ENCODE assay signal across 22 mouse cellular contexts in genomic region chr9:75399069-75399468, GRCm38 (mm10). TPM values are rescaled to one million over a fixed set of nuclear protein-coding genes. Genes with fewer than 3 reads are reported as not detected.
DNase-seq lines count a peak whose midpoint lies in the region; ATAC-seq and TF ChIP-seq lines count a peak whose summit lies in the region.
"Had no signal": no experiment of that assay in that cellular context is flagged by ENCODE, and none has a peak within 500 bp of the region (broad histone marks: within the 10 kb centered on the region; RNA-seq: fewer than 3 reads in every experiment).

No protein-coding gene starts in this region.

- TF ChIP-seq CTCF in liver, adult 2 months (IDR thresholded peaks at IDR 0.05; ENCODE audit: low read depth, low read length), result 0 out of 2 replicates have a peak, but pooled peaks have one; percentile 16
- TF ChIP-seq CTCF in CH12.LX (conservative IDR thresholded peaks at IDR 0.05 in 1 of 2, IDR thresholded peaks at IDR 0.05 in 1 of 2; ENCODE audit: low read depth in 2 of 2, low read length in 2 of 2), result peak in 1 of 2 experiments; percentile 39; a peak in 2 of 4 replicates

- no peak overlapping the region for H3K4me2 ChIP-seq in liver, embryonic 11.5 days
- H3K4me2 ChIP-seq in CH12.LX (ENCODE audit: insufficient read depth, low read depth, poor library complexity, severe bottlenecking), result no peak overlapping the region
- H3K4me2 ChIP-seq: forebrain, embryonic 12.5 days; limb, embryonic 13.5 days; midbrain, embryonic 12.5 days had no signal

- no peak for TF ChIP-seq RAD21 in CH12.LX (IDR thresholded peaks at IDR 0.05; ENCODE audit: low read depth, low read length)

- in situ Hi-C loops in CH12.LX (cut with MboI; ENCODE audit: low pct_ligation_motif_present, low pct_unique_long_range_greater_than_20kb, low sequenced_read_pairs), result no loop called here

- H3K27ac ChIP-seq in liver, adult 2 months (replicated peaks; ENCODE audit: insufficient read depth, low read depth, low read length), result no peak overlapping the region
- no peak overlapping the region for H3K27ac ChIP-seq in liver, embryonic 11.5 days (ENCODE audit: low read depth, low read length)
- H3K27ac ChIP-seq in CH12.LX (ENCODE audit: insufficient read depth, low read depth), result no peak overlapping the region
- H3K27ac ChIP-seq: forebrain, embryonic 12.5 days; layer of hippocampus, adult 2 months; left cerebral cortex, adult 2 months; limb, embryonic 13.5 days; midbrain, embryonic 12.5 days had no signal

- H3K36me3 ChIP-seq in liver, adult 2 months (ENCODE audit: control insufficient read depth, insufficient read depth, low read length), result peaks cover 16% of the 10 kb centered on the region
- peaks cover 11% of the 10 kb centered on the region for H3K36me3 ChIP-seq in liver, embryonic 11.5 days (ENCODE audit: control insufficient read depth, insufficient read depth, low read length)
- H3K36me3 ChIP-seq in CH12.LX (replicated peaks in 1 of 2; ENCODE audit: control insufficient read depth in 1 of 2, insufficient read depth in 1 of 2, low read length in 1 of 2), result peaks cover 31 to 73% of the 10 kb centered on the region in 2 experiments

- H3K4me3 ChIP-seq in liver, adult 2 months (ENCODE audit: insufficient read depth, low read depth, low read length), result no peak overlapping the region
- H3K4me3 ChIP-seq in liver, embryonic 11.5 days (ENCODE audit: low read depth, low read length), result no peak overlapping the region
- no peak overlapping the region for H3K4me3 ChIP-seq in CH12.LX (replicated peaks in 1 of 3; ENCODE audit: low read depth in 2 of 3, low read length in 2 of 3, poor library complexity in 1 of 3)
- H3K4me3 ChIP-seq: forebrain, embryonic 12.5 days; layer of hippocampus, adult 2 months; left cerebral cortex, adult 2 months; limb, embryonic 13.5 days; midbrain, embryonic 12.5 days had no signal

- no peak for DNase-seq in liver, adult 2 months (ENCODE audit: extremely low read depth, low read depth, low spot score)
- no peak for DNase-seq in liver, embryonic 11.5 days (ENCODE audit: low spot score)
- peak; percentile 27 for DNase-seq in CD4-positive helper T cell, adult 2 months (ENCODE audit: low read depth, low spot score)
- DNase-seq in CH12.LX (ENCODE audit: extremely low read depth), result no peak
- peak; percentile 49 for DNase-seq in induced T-regulatory cell, adult 2 months (ENCODE audit: low read depth)
- no peak for DNase-seq in frontal cortex, postnatal 10 days (ENCODE audit: low spot score in 2 of 2)
- no peak for DNase-seq in adrenal gland, postnatal 14 days
- DNase-seq: adrenal gland, postnatal 10 days; cerebellum, postnatal 10 days; embryo, embryonic 11 days; gastrocnemius, postnatal 10 days; heart, postnatal 14 days; lung, postnatal 10 days had no signal

- peaks cover 7% of the 10 kb centered on the region; the same call in 1 of the 2 replicates for H3K4me1 ChIP-seq in liver, adult 2 months (ENCODE audit: control insufficient read depth, insufficient read depth, low read length)
- peaks cover 16% of the 10 kb centered on the region for H3K4me1 ChIP-seq in liver, embryonic 11.5 days (replicated peaks; ENCODE audit: control insufficient read depth, insufficient read depth, low read length)
- peaks cover 3 to 34% of the 10 kb centered on the region in 2 experiments for H3K4me1 ChIP-seq in CH12.LX (ENCODE audit: control insufficient read depth in 1 of 2, insufficient read depth in 2 of 2)

- no peak for ATAC-seq in liver, embryonic 11.5 days (replicated peaks; ENCODE audit: low FRiP score)
- ATAC-seq: hindbrain, embryonic 16.5 days had no signal

- H3K79me2 ChIP-seq in liver, adult 2 months (ENCODE audit: control insufficient read depth, insufficient read depth, low read length), result peaks cover 39% of the 10 kb centered on the region
- H3K79me2 ChIP-seq in CH12.LX (replicated peaks; ENCODE audit: control insufficient read depth, extremely low read depth, insufficient read depth, poor library complexity, severe bottlenecking), result peaks cover 74% of the 10 kb centered on the region

- H3K9ac ChIP-seq in liver, adult 2 months (ENCODE audit: low read depth, low read length), result no peak overlapping the region
- no peak overlapping the region for H3K9ac ChIP-seq in liver, embryonic 11.5 days (ENCODE audit: low read depth, low read length)
- H3K9ac ChIP-seq in CH12.LX (ENCODE audit: insufficient read depth, low read depth), result no peak overlapping the region
- H3K9ac ChIP-seq: forebrain, embryonic 12.5 days; limb, embryonic 13.5 days; midbrain, embryonic 12.5 days had no signal

- 93% methylated on average over 4 of the region's 4 CpGs for WGBS in liver, adult 2 months
- WGBS in liver, embryonic 11.5 days, result 91% methylated on average over 4 of the region's 4 CpGs

- no peak for TF ChIP-seq POLR2A in liver, adult 2 months (IDR thresholded peaks at IDR 0.05; ENCODE audit: extremely low read depth, insufficient read depth, low read length)
- no peak for TF ChIP-seq POLR2A in CH12.LX (IDR thresholded peaks at IDR 0.05; ENCODE audit: low read depth, low read length)

- no peaks in the 10 kb centered on the region for H3K9me3 ChIP-seq in liver, embryonic 11.5 days (ENCODE audit: control insufficient read depth, low read length)
- H3K9me3 ChIP-seq in CH12.LX (replicated peaks; ENCODE audit: low read length), result no peaks in the 10 kb centered on the region
- H3K9me3 ChIP-seq: forebrain, embryonic 12.5 days; limb, embryonic 13.5 days; midbrain, embryonic 12.5 days had no signal

- dilution Hi-C loops in CH12.LX (cut with MboI; ENCODE audit: extremely low pct_ligation_motif_present, extremely low pct_unique_long_range_greater_than_20kb, low sequenced_read_pairs), result no loop called here

- TF ChIP-seq EP300 in CH12.LX (IDR thresholded peaks at IDR 0.05; ENCODE audit: low read length), result no peak

- no peaks in the 10 kb centered on the region for H3K27me3 ChIP-seq in liver, adult 2 months (ENCODE audit: control insufficient read depth, insufficient read depth, low read length)
- H3K27me3 ChIP-seq in liver, embryonic 11.5 days (replicated peaks; ENCODE audit: control insufficient read depth, insufficient read depth, low read length), result no peaks in the 10 kb centered on the region
- H3K27me3 ChIP-seq in CH12.LX (replicated peaks), result no peaks in the 10 kb centered on the region
- H3K27me3 ChIP-seq: forebrain, embryonic 12.5 days; limb, embryonic 13.5 days; midbrain, embryonic 12.5 days had no signal

TF ChIP-seq in CH12.LX, 34 proteins besides CTCF, POLR2A, EP300 and RAD21:
- TF ChIP-seq MAX (IDR thresholded peaks at IDR 0.05; ENCODE audit: low read length) (no peak), SMC3 (IDR thresholded peaks at IDR 0.05; ENCODE audit: low read depth, low read length) (peak; percentile 20; the same call in 1 of the 2 replicates)

RNA-seq across cellular contexts. Expression of gene Mapk6, which starts 10.7 kb away (rescaled TPM):
- total RNA-seq in liver, adult 2 months (2014; rRNA removed), result 21.1 and 21.2 TPM in 2 replicates
- polyA plus RNA-seq in liver, adult 2 months (2012; rRNA removed), result 10.0 and 11.1 TPM in 2 replicates
- 61.0 and 64.4 TPM in 2 replicates for polyA plus RNA-seq in liver, embryonic 11.5 days (2014; fragmentation: Nextera tagmentation; extraction: Ambion mirVana)
- total RNA-seq in CH12.LX (2012; rRNA removed) (34.2 and 41.0 TPM in 2 replicates), CH12.LX (2014; rRNA removed) (20.9 and 23.3 TPM in 2 replicates)
- 53.5 and 62.2 TPM in 2 replicates for polyA plus RNA-seq in CH12.LX (2012; ENCODE audit: insufficient read length, low read depth)
- 35.0 and 38.0 TPM in 2 replicates for total RNA-seq in adrenal gland, postnatal 14 days (2021)

RNA-seq across cellular contexts. Expression of gene Leo1, which starts 42.3 kb away (rescaled TPM):
- 5.2 and 6.3 TPM in 2 replicates for total RNA-seq in liver, adult 2 months (2014; rRNA removed)
- polyA plus RNA-seq in liver, adult 2 months (2012; rRNA removed), result 2.1 and 3.1 TPM in 2 replicates
- 39.0 and 39.4 TPM in 2 replicates for polyA plus RNA-seq in liver, embryonic 11.5 days (2014; fragmentation: Nextera tagmentation; extraction: Ambion mirVana)
- total RNA-seq in CH12.LX (2012; rRNA removed) (49.9 and 59.7 TPM in 2 replicates), CH12.LX (2014; rRNA removed) (43.1 and 46.7 TPM in 2 replicates)
- 60.7 and 73.4 TPM in 2 replicates for polyA plus RNA-seq in CH12.LX (2012; ENCODE audit: insufficient read length, low read depth)
- 32.0 and 37.1 TPM in 2 replicates for total RNA-seq in adrenal gland, postnatal 14 days (2021)

RNA-seq across cellular contexts. Expression of gene Bcl2l10, which starts 51.5 kb away (rescaled TPM):
- not detected in 2 replicates for total RNA-seq in liver, adult 2 months (2014; rRNA removed)
- polyA plus RNA-seq in liver, adult 2 months (2012; rRNA removed), result not detected in 2 replicates
- not detected in 2 replicates for polyA plus RNA-seq in liver, embryonic 11.5 days (2014; fragmentation: Nextera tagmentation; extraction: Ambion mirVana)
- not detected in 2 replicates for total RNA-seq in CH12.LX (2012; rRNA removed)
- total RNA-seq in CH12.LX (2014; rRNA removed), result not detected in 2 replicates
- polyA plus RNA-seq in CH12.LX (2012; ENCODE audit: insufficient read length, low read depth), result not detected in 2 replicates
- total RNA-seq in adrenal gland, postnatal 14 days (2021), result not detected in 2 replicates
- total RNA-seq: gastrocnemius, postnatal 10 days; heart, postnatal 14 days; layer of hippocampus, adult 2 months; left cerebral cortex, adult 2 months had no signal
- polyA plus RNA-seq: forebrain, embryonic 12.5 days; hindbrain, embryonic 16.5 days; kidney, embryonic 16.5 days; limb, embryonic 13.5 days; midbrain, embryonic 12.5 days; spleen, adult 2 months; testis, adult 2 months had no signal

Comparison
In these comparisons a context has a peak if more than half of its experiments do, and no peak if none do; other contexts are left out.
1. DNase-seq: peak in CD4-positive helper T cell, adult 2 months (single experiment) and induced T-regulatory cell, adult 2 months (single experiment); none in liver, adult 2 months (single experiment), liver, embryonic 11.5 days (single experiment), CH12.LX (single experiment), frontal cortex, postnatal 10 days (0 of 2) and adrenal gland, postnatal 14 days (single experiment).